Mouse (Mus musculus) left cerebral cortex, postnatal 36 days (tissue): ENCODE measurements at regions not wholly inside any gene's neighbourhood (a gene's known extent, or its start where the extent isn't known, plus 50 kb on each side); places are given as distances from the start of the nearest gene placed in this dataset.
"Not testable (repeated sequence)": the region's sequence is repeated elsewhere in the genome, so short reads cannot be mapped to it uniquely, and the experiment has no call there.

ENCODE experiments used
- DNase-seq, 2 experiments: peaks; one replicate each; pipeline ENCODE4 v3.0.0; 2021 to 2022; ENCODE audit warnings: low spot score in 2 of 2, mixed read lengths in 1 of 2
- intact Hi-C: fragments of 180-260 bp; cut with DNase I; formaldehyde crosslinking; loops from one replicate; pipeline ENCODE4 v1.15.1; 2025

DNA sequence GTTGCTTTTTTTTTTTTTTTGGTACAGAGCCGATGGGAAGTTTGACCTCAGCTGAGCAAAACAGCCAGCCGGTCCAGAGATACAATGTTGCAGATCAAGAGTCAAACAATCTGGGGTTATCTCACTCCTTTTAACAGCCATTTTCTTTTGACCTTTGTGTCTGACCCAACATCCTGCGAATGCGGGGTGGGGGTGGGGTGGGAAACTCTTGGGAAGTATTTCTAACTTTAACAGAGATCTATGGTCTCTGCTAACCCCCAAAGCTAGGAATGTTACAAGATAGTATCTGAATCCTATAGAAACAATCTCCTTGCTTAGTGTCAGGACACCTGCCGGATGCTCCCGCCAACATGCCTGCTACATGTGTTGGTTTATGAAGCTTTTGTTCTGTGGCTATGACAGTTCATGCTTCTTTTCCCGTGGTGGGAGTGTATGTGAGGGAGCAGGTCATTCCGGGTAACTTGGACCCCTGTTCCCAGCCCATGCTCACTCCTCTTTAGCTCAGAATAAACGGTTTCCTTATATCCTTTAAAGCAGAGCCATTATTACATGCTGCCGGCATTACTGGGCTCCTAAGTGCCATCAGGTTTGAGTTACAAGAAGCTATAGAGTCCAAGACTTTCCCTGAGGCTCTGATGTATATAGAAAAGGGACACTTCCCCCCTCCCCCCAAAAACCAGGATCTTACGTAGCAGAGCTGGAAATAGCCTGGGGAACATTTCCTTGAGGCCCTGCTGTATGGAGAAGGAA is 92.2 kb upstream of the Cpsf6 start:
- intact Hi-C loops, result no loop called here
- no peak for DNase-seq

DNA sequence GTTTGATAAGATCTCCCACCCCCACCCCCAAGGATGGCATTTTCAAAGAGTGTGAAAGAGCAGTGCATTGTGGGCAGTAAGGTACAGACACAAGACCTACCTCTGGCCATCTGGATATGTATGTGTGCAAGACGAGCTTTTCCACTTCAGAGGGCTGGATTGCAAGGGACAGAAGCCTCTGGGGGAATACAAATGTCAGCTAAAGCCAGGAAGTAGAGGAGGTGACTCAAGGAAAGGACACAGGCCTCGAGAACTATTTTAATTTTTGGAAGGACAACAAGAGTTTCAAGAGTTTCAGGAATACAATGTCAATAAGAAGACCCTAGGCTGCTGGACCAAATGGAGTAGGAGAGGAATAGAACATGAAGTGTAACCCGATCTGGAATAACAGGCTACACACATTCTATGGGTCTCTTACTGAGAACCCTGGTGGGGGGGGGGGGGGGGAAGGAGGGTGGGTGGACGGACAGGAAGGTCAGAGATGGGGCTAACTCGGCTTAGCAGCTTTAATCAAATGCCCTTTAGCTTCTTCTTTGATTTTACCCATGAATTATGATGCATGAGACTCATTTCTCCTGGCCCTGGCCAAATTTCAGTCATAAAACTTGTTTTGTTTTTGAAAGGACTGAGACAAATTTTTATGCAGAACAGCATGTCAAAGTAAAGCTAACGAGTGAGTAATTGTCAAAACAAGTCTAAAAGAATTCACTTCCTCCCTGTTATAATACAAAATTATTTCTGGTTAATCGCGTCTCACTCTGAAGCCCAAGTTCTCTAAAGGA is 91.4 kb upstream of the Cpsf6 start:
- intact Hi-C loops, result no loop called here

DNA sequence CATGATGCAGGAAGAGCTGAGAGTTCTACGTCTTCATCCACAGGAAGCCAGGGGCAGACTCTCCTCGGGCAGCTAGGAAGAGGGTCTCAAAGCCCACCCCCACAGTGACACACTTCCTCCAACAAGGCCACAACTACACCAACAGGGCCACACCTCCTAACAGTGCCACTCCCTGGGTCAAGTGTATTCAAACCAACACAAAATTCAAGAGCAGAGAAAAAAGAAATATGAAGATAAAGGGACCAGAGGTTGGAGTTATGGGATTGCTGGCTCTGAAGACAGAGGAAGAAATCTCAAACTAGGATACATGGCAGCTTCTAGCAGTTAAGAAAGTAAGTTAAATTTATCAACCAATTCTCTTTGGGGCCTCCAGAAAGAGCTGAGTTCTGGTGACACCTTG is 90.7 kb upstream of the Cpsf6 start:
- DNase-seq, result no peak
- intact Hi-C loops, result no loop called here

More for the DNA sequence above, 91.4 kb upstream of the Cpsf6 start:
- DNase-seq, result no peak

DNA sequence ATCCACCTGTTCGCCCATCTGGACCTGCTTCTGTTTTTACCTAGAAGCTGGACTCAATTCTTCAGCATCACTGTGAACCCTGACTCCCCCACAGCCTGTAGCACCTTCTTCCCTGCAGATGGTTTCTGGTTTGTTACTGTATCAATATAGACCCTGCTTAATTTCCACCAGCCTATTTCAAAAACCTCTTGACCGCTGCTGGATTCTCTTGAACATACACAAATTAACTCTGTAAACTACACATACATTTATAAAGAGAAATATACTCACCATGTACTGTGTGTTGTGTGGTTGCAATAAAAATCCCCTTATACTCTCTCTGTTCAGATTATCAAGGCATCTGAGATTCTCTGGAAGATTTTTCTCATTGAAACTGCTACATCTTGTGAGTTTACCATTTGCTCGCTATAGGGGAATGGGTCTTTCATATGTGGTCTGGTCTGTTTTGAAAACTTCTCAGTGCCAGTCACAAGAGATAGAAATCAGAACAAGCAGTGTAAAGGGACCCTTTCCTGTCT is 89.8 kb upstream of the Cpsf6 start:
- no peak for DNase-seq
- intact Hi-C loops, result no loop called here

DNA sequence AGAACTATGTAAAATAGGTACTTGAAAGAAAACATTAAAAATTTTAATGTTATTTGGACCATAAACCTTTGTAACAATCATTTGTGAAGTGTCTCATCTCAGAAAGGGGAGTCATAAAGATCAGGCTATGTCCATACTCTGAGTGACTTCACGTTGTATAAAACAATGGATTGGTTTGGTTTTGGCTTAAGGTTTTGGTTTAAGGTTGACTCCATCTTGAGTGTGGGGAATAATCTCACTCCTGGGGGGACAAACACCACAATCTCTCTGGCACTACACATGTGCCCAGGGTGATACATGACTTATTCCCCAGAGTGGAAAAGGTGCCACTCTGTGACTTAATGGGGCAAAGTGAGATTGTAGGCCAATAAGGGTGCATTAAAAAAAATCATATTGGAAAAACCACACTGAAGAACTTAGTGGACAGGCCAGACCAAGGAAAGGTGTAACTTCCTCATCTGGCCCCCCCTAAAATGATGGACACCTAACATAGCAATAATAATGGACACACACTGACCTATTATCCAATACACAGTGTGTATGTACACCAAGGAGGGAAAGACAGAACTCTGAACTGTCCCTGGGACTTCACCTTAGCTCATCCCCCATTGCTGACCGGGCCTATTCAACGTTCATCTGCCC is 89.2 kb upstream of the Cpsf6 start:
- no peak for DNase-seq

DNA sequence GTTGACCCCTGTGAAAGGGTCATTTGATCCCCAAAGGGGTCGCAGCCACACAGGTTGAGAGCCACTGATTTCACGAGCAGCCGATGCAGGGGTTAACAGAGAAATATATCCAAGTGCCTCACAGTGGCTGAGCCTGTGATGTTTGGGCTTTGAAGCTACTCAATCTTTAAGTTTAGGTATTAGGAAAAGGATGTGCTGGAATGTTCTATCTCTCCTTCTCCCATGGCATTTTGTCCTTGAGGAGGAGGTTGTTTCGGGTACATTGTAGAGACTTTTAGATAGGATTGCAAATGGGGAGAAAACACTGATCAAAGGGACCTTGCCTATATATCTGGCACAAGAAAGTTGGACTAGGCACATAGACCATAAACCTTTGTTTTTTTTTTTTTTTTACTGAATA is 88.6 kb upstream of the Cpsf6 start:
- DNase-seq, result no peak
- intact Hi-C loops, result no loop called here

More for the DNA sequence above, 89.2 kb upstream of the Cpsf6 start:
- intact Hi-C loops, result no loop called here

DNA sequence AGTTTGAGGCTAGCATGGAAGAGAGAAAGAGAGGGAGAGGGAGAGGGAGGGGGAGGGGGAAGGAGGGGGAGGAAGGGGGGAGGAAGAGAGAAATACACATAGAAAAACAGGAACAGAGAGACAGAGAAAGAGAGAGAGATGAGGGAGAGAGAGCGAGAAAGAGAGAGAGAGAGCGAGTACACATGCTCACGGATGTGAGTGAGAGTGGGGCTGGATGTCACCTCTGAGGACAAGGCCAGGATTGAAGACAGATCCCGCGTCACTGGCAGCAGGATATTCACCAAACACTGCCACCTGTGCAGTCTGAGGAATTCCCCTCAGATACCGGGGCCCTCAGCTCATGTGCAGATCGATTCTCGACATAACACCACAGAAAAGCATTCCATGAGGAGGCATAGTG is 87.3 kb upstream of the Cpsf6 start:
- intact Hi-C loops, result no loop called here
- no peak for DNase-seq

DNA sequence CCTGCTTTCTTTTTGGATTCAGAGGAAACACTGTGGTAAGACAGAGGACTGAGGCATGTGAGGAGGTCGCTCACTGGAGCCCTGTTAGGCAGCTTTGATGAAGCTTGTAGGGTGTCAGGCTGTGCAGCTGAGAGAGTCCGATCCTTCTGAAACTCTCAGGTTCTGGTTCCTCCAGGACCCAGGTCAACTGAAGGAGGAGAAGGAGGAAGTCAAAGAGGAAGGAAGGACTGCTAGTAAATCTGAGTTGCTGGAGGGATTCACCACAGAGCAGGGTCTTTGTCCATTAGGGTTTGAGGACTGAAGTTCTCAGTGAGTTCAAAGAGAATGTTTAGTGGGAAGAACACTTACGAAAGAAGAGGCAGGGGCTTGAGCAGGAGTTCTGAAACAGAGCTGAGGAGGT is 86.6 kb upstream of the Cpsf6 start:
- DNase-seq, result no peak
- intact Hi-C loops, result no loop called here

DNA sequence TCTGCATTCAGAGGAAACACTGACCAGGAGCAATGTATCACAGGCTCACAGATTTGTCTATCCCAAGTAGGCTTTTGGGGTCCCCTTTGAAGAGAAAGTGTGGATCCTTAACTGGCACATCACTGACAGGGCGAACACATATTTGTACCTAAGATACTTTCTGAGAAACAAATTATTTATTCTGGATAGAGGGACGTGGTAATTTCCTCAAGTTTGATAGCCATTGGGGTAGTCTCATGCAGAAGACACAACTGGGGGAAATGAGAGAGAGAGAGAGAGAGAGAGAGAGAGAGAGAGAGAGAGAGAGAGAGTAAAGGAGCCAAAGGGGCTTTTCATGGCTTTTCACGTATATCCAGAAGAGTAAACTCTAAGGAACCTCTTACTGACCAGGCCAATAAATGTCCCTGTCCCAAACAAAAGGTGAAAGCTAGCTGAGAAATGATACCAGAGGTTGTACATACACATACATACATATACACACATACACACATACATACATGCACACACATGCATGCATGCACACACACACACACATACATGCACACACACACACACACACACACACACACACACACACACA is 85.9 kb upstream of the Cpsf6 start:
- intact Hi-C loops, result no loop called here
- DNase-seq, result no peak

DNA sequence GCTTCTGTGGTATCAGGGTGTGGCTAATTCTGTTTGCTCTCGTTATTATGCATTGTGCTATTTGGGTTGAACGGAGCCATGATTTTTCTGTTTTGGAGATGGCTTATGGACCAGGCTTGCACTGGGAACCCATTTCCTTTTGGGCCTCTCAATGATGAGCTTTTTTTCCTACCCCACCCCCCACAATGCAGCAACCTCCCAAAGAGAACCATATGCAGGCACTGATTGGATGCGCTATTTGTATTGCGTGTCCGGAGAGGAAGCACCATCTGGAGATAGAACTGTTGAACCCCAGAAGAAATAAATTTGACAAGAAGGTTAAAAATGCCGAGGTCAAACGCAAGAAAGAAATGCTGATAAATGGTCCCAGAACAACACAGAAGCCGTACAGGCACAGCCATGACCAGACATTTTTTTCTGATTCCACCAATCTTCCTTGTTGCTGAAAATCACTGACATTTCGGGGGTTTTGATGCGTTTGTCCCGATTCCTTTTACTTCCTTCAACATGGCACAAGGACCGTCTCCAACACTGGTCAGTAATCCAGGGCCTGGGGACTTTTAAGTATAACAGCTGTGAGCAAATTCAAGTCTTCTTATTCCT is 85.3 kb upstream of the Cpsf6 start:
- intact Hi-C loops, result no loop called here
- no peak for DNase-seq

DNA sequence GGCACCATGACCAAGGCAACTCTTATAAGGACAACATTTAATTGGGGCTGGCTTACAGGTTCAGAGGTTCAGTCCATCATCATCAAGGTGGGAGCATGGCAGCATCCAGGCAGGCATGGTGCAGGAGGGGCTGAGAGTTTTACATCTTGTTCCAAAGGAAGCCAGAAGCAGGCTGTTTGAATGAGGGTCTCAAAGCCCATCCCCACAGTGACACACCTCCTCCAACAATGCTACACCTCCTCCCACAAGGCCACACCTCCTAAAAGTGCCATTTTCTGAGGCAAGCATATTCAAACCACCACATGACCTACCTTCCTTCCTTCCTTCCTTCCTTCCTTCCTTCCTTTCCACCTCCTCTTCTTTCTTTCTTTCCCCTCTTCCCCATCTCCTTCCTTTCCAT is 84.5 kb upstream of the Cpsf6 start:
- intact Hi-C loops, DNase-seq: not testable (repeated sequence)

DNA sequence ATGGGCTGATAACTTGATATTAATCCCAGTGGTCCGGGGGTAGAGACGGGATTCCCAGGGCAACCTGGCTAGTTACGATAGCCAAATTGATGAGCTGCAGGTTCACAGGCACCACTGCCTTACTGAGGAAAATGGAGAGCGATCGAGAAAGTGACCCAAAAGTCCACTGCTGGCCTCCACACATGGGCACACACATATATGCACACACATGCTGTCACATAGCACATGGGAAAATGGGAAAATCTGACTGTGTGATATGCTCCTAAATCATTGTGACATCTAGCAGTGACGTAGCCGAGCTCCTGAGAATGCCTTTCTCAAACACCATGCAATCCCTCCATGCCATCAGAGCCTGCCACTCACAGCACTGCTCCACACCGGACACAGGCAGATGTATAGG is 83.8 kb upstream of the Cpsf6 start:
- intact Hi-C loops, result no loop called here
- no peak for DNase-seq

DNA sequence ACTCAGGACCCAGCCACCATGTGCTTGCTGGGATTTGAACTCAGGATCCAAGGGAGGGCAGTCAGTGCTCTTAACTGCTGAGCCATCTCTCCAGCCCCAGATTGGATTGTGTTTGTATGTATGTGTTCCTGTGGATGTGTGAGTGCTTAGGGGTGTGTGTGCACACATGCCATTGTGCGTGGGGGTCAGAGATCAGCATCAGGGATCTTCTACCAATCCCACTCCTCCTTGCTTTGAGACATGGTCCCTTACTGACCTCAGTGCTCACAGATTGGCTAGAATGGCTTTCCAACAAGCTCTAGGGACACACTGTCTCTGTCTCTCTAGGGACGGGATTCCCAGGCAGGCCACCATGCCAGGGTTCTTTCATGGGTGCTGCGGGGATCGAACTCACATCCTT is 83.1 kb upstream of the Cpsf6 start:
- DNase-seq, result no peak
- intact Hi-C loops, result no loop called here

DNA sequence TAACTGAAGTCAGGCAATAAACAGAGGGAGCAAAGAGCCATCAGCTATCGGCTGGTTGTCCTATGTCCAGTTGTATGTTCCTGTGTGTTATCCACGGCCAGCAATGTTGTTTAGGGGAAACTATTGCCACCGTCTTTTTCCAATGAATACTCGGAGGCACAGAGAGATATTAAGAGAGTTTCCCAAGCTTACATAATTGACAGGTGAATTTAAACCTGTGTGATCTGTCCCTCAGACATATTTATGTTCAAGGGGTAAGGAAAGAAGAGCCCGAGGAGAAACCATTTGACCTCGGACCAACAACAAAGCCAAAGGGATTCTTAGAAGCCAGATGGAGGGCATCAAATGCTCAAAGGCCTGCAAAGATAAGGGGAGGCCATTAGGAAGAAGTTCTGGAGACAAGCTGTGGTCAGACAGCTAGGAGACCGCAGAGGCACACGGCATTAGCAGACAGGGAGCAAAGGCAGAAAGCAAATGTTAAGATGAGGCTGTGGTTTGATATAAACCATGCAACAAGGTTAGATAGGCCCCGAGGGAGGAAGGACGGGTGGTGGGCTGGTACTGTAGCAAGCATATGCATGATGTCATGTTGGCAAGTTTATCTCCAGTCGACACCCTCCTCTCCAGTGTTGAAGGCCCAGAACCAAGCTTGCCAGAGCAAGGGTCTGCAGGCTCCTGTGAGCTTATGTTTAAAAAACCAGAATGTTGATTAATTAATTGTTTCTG is 82.1 kb upstream of the Cpsf6 start:
- DNase-seq, result no peak
- intact Hi-C loops, result no loop called here

DNA sequence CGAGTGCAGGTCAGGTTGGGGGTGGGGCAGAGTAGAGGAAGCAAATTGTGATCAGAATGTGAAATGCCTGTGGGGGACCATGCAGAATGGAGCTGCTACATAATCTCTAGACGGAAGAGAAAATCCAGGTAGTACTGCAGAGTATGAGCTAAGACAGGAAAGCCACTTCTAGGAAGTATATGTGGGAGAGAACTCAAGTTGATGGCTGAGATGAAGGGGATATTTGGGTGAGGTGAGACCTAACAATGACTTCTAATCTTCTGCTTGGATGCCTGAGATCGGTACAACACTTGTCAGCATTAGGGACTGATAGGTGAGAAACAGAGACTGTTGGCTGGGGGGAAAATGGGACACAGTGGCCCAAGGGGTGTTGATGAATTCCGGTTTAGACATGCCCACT is 81.4 kb upstream of the Cpsf6 start:
- DNase-seq, result no peak
- intact Hi-C loops, result no loop called here

DNA sequence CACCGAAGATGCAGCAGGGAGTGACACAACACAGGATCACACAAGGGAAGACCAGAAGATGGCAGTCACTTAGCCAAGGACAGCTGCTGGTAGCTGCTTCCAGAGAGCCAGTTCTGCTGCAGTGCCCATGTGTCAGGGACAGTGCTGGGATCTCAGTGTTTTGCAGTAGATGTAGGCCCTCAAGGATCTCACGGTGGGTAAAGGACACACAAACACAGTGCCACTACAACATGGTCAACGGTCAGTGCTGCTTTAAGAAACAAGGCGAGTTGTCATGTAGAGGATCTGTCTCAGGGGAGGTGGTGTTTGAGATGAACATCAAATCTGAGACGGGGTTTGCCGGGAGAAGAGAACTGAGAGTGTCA is 80.5 kb upstream of the Cpsf6 start:
- intact Hi-C loops, result no loop called here
- no peak for DNase-seq

DNA sequence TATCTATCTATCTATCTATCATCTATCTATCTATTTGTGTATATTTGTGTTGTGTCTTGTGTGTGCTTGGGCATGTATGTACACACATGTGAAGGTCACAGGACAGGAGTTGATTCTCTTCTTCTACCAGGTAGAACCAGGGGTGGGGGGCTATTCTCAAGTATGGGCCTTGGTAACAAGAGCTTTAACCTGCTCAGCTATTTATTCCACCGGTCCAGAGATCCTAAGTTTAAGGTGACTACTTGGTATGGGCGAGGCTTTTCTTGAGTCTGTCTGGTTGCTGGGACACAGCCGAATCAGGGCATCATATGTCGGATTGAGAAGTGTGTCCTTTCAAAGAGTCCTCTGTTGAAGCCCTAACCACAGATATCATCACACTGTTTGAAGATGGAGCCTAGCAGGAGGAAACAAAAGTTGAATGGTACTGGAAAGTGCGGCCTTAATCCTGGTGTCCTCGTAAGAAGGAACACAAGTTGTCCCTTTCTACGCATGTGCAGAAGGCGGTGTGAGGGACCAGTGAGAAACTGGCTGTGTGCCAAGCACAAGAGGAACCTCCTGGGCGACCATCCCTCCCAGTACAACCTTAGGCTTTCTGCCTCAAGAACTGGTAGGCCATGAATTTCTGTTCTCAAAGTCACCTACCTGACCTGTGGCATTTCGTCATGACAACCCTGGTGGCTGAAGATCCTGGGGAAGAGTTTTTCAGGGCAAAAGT is 80.0 kb upstream of the Cpsf6 start:
- DNase-seq, result no peak
- intact Hi-C loops, result no loop called here

DNA sequence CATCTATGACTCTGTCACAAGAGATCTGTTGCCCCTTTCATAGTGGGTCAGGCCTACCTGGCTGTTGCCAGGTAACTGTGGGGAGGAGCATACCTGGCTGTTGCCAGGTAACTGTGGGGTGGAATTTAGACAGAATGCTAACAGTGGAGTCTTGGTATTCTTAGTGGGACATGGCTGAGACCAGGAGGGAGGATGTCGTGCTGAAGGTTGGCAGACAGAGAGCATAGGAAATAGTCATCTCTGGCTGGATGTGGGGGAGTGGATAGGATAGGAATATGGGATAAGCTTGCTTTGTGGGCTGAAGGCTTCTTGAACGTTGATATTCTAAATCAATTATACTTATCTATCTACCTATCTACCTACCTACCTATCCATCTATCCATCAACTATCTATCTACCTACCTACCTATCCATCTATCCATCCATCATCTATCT is 79.2 kb upstream of the Cpsf6 start:
- intact Hi-C loops, result no loop called here
- DNase-seq, result no peak
